Mouse (Mus musculus) macrophage (primary cell): ENCODE measurements around the gene Vcp. TPM values are rescaled to one million over a fixed set of nuclear protein-coding genes. Genes with fewer than 3 reads are reported as not detected.
A peak's percentile ranks its signal among the peaks of the same experiment; 100 is the strongest.
"Not testable (repeated sequence)": the region's sequence is repeated elsewhere in the genome, so short reads cannot be mapped to it uniquely, and the experiment has no call there.

ENCODE experiments used
- H3K27ac ChIP-seq: fragments of 350-480 bp; formaldehyde crosslinking; 2 replicates; pipeline ENCODE4 v1.9.0; 2021
- H3K36me3 ChIP-seq: fragments of 350-480 bp; formaldehyde crosslinking; 2 replicates; pipeline ENCODE4 v1.9.0; 2021; ENCODE audit errors: inconsistent target
- H3K4me3 ChIP-seq: fragments of 350-480 bp; formaldehyde crosslinking; 2 replicates; pipeline ENCODE4 v1.9.0; 2021; ENCODE audit errors: inconsistent target
- H3K79me2 ChIP-seq: fragments of 350-480 bp; formaldehyde crosslinking; 2 replicates; pipeline ENCODE4 v1.9.0; 2021; ENCODE audit errors: inconsistent target
- WGBS: methylation state at CpG from one replicate; pipeline ENCODE4 v1.1.7; 2026; ENCODE audit warnings: inconsistent platforms; ENCODE audit not compliant: missing documents; 5-methylcytosine and 5-hydroxymethylcytosine counted together
- polyA plus RNA-seq: library from polyadenylated mRNA; stranded (reverse); fragments of 250-400 nt; gene quantifications from 3 replicates; pipeline ENCODE4 v1.2.4, GENCODE M21; 2018; ENCODE audit warnings: inconsistent platforms

Vcp gene
- polyA plus RNA-seq, 1 experiment from 2014 or later, result 191 TPM

GRCm38 (mm10) chr4:43019641-43020465, 19.5 kb upstream of the Vcp start:
- WGBS, result 95% methylated on average over 21 of the region's 23 CpGs
- Histone ChIP-seq H3K36me3 (peaks cover 34% of the 10 kb centered on the region; the same call in 1 of the 2 replicates), H3K4me3 (no peak overlapping the region), H3K27ac (no peak overlapping the region), H3K79me2 (no peaks in the 10 kb centered on the region)

DNA sequence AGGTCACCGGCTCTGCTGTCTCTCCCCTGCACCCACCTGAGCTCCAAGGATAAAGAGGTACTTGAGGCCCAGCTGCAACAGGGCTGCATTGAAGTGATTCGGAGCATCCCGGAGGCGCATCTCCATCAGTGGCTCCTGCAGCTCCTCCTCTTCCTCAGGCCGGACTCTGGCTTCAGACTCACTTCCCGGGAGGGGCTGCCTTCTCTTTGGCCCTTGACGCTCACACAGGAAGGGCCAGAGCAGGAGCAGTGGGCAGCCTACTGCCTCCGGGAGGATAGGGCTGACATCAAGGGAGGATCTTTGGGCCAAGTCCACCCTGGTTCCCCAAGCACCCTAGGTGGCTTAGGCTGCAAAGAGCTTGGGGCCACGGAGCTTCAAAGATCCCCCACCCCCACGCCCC, 18.9 kb upstream of the Vcp start:
- H3K79me2 ChIP-seq, result no peaks in the 10 kb centered on the region
- WGBS, result 94% methylated on average over 10 of the region's 10 CpGs
- H3K27ac ChIP-seq, result no peak overlapping the region
- H3K36me3 ChIP-seq, result peaks cover 34% of the 10 kb centered on the region; the same call in 1 of the 2 replicates
- no peak overlapping the region for H3K4me3 ChIP-seq

- no peak overlapping the region for H3K4me3 ChIP-seq
- H3K27ac ChIP-seq, result no peak overlapping the region
- 90% methylated on average over 4 of the region's 4 CpGs for WGBS
- no peaks in the 10 kb centered on the region for H3K79me2 ChIP-seq
- H3K36me3 ChIP-seq, result peaks cover 34% of the 10 kb centered on the region; the same call in 1 of the 2 replicates
Measured at GRCm38 (mm10) chr4:43018156-43018555, 17.8 kb upstream of the Vcp start.

GRCm38 (mm10) chr4:43012091-43012490, 11.8 kb upstream of the Vcp start:
- Histone ChIP-seq H3K27ac (no peak overlapping the region), H3K36me3 (peaks cover 4% of the 10 kb centered on the region; the same call in 1 of the 2 replicates), H3K4me3 (no peak overlapping the region), H3K79me2 (no peaks in the 10 kb centered on the region)
- WGBS, result 100% methylated on average over 1 of the region's 1 CpGs

- H3K79me2 ChIP-seq, result no peaks in the 10 kb centered on the region
- WGBS, result under 1% methylated on average over 35 of the region's 37 CpGs
- H3K27ac ChIP-seq, result peak within 1 kb of the TSS; percentile 76
- peaks cover 9% of the 10 kb centered on the region; the same call in 1 of the 2 replicates for H3K36me3 ChIP-seq
- peak within 1 kb of the TSS; percentile 89 for H3K4me3 ChIP-seq
Measured at GRCm38 (mm10) chr4:43010161-43011038, 10.1 kb upstream of the Vcp start, which contains the start of gene Fancg. Gene Fancg, minus strand, starts transcription at chr4:43010506.

DNA sequence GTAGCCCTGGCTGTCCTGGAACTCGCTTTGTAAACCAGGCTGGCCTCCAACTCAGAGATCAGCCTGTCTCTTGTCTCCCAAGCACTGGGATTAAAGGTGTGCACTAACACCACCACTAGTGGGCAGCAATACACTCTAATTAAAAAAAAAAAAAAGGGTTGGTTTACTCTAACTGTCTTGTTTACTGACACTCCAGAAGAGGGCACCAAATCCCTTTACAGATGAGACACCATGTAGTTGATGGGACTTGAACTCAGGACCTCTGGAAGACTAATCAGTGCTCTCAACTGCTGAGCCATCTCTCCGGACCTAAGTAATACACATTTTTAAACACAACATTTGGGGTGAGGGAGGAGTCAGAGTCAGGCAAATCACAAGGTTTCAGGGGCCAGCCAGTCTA, 5.5 kb upstream of the Vcp start:
- Histone ChIP-seq H3K27ac (no peak overlapping the region), H3K79me2 (no peaks in the 10 kb centered on the region), H3K4me3 (no peak overlapping the region), H3K36me3 (peaks cover 9% of the 10 kb centered on the region; the same call in 1 of the 2 replicates)
- 51% methylated on average over 2 of the region's 2 CpGs for WGBS

DNA sequence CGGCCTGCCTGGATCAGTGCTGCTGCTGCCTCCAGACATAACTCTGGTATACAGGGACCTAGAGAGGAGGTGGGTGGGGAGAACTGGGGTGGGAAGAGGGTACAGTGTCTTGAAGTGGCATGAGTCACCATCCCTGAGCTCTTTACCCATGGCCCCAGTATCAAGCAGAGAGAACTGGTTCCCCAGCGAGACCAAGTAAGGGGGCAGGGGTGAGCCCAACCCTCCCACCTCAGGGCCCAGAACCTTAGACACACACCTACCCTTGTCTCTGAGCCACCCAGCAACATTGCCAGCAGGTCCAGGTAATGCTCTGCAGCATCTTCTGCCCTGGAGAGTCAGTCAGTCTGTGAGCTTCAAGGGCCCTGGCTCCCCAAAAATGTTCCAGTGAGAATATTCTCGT, 4.6 kb upstream of the Vcp start:
- WGBS, result 97% methylated on average over 3 of the region's 3 CpGs
- no peak overlapping the region for H3K27ac ChIP-seq
- no peaks in the 10 kb centered on the region for H3K79me2 ChIP-seq
- peaks cover 9% of the 10 kb centered on the region; the same call in 1 of the 2 replicates for H3K36me3 ChIP-seq
- no peak overlapping the region for H3K4me3 ChIP-seq

DNA sequence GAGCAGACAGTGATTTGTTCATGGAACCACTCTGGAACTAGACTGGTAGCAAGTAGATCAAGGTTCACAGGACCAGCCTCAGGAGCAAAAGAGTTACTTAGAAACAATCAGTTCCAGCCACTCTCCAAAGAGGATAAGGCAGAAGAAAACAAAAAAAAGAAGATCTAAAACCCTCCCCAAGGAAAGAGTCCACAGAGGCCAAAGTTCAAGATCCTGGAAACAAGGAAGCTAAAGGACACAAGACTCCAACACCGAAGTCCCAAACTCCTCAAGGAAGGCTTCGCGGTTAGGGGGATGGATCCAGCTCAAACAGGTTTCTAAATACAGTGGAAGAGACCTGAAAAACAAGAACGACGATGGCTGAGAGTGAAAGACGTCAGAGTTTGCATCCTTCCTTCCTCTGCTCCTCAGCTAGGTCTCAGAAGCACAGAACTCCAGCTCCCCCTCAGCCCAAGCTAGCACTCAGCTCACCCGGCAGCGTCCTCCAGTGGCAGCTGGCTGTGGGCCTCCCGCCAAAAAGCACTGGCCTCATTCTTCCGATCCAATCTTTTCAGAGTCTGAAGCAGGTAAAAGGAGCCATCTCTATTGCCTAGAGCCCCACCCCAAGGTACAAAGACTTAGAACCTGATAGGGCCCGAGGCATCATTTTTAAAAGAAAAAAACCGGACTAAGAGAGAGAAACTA, 2.6 kb upstream of the Vcp start:
- Histone ChIP-seq H3K36me3 (peaks cover 9% of the 10 kb centered on the region; the same call in 1 of the 2 replicates), H3K79me2 (peaks cover 17% of the 10 kb centered on the region), H3K27ac (no peak overlapping the region), H3K4me3 (no peak overlapping the region)
- WGBS, result 89% methylated on average over 12 of the region's 12 CpGs

- Histone ChIP-seq H3K36me3 (no peaks in the 10 kb centered on the region), H3K79me2 (peaks cover 33% of the 10 kb centered on the region), H3K27ac (no peak overlapping the region), H3K4me3 (no peak overlapping the region)
- WGBS, result 98% methylated on average over 2 of the region's 2 CpGs
Measured at GRCm38 (mm10) chr4:43001272-43001671, 965 bp upstream of the Vcp start.

DNA sequence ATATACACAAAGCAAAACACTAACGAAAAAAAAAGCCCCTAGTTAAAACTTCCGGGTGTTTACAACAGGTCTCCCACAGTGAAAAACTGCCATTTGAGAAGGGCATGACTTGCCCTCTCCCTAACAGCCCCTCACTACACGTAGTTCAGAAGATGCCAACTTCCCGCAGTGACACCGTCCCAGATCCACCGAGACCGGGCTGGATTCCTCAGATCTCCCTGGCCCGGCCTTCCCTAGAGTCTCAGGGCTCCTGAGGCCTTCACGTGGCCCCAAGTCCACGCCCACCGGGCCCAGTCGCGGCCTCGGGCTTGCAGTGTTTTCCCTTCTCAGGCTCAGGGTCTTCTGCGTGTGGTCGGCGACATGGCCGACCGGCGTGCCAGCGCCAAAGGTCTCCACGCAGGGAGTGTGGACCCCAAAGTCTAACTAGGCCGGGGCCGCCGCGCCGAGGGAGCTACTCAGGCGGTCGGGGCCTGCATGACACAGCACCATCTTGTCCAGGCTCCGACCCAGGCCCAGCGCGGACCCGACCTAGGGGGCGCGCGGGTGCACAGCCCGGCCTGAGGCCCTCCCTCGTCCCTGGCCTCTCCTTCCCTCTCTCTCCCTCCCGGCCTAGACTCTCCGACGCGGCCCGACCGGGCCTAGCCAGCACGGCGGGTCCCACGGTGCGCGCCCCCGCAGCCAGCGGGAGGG, 711 bp downstream of the Vcp start:
- Histone ChIP-seq H3K79me2 (peaks cover 50% of the 10 kb centered on the region), H3K27ac (peak overlapping the region; percentile 51), H3K4me3 (peak overlapping the region; percentile 87), H3K36me3 (peaks cover 10% of the 10 kb centered on the region)
- under 1% methylated on average over 48 of the region's 51 CpGs for WGBS

DNA sequence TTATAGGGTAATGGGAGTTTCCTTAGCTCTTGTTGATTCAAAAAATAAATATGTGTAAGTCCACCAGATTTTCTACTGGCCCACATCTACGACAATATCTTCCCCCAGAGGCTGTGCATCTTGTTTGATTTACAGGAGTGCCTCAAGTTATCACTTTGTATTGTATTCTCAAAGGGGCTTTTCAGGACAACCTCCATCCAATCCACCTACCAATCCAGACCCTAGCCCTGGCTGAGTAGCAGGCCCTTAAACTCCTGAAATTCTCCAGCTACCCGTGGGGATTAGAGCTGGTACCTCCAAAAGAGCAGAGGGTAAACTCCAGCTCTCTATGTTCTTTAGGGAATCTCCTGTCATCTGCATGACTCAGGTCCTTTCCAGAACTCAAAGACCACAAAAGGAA, 2.3 kb downstream of the Vcp start:
- Histone ChIP-seq H3K36me3 (peaks cover 26% of the 10 kb centered on the region), H3K79me2 (peaks cover 66% of the 10 kb centered on the region), H3K4me3 (no peak overlapping the region; the same call in 1 of the 2 replicates), H3K27ac (no peak overlapping the region)
- 39% methylated on average over 2 of the region's 2 CpGs for WGBS

DNA sequence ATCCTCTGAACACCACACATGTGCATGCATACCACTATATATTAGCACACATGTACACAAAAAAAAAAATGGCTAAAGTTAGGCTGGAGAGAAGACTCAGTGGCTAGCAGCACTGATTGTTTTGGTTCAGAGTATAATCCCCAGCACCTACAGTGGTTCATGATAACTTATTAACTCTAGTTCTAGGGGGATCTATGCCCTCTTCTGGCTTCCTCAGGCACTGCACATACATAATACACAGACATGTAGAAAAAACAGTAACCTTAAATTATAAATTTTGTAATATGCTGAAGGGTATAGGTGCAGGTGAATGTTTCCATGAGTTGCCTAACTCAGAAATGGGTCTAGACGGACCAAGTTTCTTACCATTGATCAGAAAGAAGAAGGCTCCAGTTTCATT, 12.0 kb downstream of the Vcp start:
- no peak overlapping the region for H3K27ac ChIP-seq
- H3K36me3 ChIP-seq, result peaks cover 94% of the 10 kb centered on the region
- WGBS, result 92% methylated on average over 1 of the region's 1 CpGs
- peaks cover 50% of the 10 kb centered on the region; the same call in 1 of the 2 replicates for H3K79me2 ChIP-seq
- no peak overlapping the region for H3K4me3 ChIP-seq

- WGBS, result 70% methylated on average over 2 of the region's 8 CpGs
Measured at GRCm38 (mm10) chr4:42980467-42980866, 19.8 kb downstream of the Vcp start.

DNA sequence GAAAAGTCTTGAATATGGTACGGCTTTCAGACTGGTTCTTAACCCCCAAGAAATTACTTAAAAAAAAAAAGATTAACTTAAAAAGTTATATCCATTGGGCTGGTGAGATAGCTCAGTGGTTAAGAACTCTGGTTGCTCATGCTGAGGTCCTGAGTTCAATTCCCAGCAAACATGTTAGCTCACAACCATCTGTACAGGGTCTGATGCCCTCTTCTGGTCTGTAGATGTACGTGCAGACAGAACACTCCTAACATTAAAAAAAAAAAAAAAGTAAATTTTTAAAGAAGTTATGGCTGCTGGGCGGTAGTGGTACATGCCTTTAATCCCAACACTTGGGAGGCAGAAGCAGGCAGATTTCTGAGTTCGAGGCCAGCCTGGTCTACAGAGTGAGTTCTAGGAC, 22.2 kb downstream of the Vcp start:
- H3K36me3 ChIP-seq, result peaks cover 21% of the 10 kb centered on the region
- H3K27ac ChIP-seq, result no peak overlapping the region
- H3K4me3 ChIP-seq, result no peak overlapping the region
- WGBS, result 84% methylated on average over 4 of the region's 4 CpGs
- no peaks in the 10 kb centered on the region for H3K79me2 ChIP-seq

More at GRCm38 (mm10) chr4:42980467-42980866, 19.8 kb downstream of the Vcp start:
- H3K27ac ChIP-seq, H3K79me2 ChIP-seq, H3K4me3 ChIP-seq: not testable (repeated sequence)
- H3K36me3 ChIP-seq, result peaks cover 44% of the 10 kb centered on the region
